Mouse (Mus musculus): ENCODE data around the gene Kifap3. TPM values are rescaled to one million over a fixed set of nuclear protein-coding genes. Genes with fewer than 3 reads are reported as not detected.

Kifap3 gene
- polyA plus RNA-seq, 1 experiment: 13.7 TPM

DNA sequence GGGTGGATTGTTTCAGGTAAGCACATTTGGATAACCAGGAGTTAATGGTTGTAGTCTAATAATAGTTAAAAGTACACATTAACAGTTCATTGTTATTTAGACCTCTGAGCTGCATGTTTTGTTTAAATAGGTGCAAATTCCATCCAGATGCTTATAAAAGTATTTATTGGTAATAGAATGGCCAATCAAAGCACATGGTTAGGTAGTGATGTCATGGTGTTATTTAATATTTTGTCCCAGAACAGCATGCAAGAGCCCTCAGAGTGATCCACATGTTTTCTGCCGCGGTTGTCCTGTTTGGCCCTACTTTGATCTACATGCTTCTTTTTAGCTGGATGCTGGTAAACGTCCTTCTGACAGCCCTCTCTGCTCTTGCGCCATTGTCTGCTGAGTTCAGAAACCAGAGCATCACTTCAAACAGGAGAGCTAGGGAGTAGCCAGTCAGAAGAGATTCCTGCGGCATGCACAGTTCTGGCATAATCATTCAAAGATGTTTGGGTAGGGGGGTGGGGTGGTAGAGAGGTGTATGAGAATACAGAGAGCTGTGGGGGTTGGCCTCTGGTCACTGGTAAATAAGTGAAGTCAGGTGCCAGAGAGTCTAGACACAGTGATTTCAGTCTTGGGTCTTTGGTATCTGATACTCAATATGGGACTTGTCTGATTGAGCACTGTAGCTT is 73.6 kb downstream of the Kifap3 start:
- Histone ChIP-seq H3K4me1 (ENCODE audit: control insufficient read depth, insufficient read depth, insufficient read length, low read length) (no peaks in the 10 kb centered on the region), H3K4me3 (ENCODE audit: insufficient read depth, low read depth, low read length) (no peak overlapping the region), H3K27ac (replicated peaks; ENCODE audit: low read depth, low read length) (no peak overlapping the region)

DNA sequence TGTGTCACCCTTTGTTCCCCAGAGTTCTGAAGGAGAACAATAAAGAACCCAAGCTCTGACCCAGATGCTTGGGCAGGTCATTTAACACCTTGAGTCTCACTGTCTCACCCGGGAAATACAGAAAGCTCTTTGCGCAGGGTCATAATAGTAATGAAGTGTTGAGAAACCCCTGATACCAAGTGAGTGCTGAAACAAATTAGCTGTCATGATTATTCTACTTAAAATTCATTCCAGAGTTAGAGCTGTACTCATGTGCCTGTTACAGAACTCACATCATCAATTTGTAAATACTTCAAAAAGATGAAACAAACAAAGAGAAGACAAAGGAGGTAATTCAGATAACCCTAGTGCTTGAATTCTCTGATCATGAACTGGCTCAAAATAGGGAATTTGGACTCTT is 79.0 kb downstream of the Kifap3 start:
- Histone ChIP-seq H3K4me1 (ENCODE audit: control insufficient read depth, insufficient read depth, insufficient read length, low read length) (no peaks in the 10 kb centered on the region), H3K27ac (replicated peaks; ENCODE audit: low read depth, low read length) (no peak overlapping the region), H3K4me3 (ENCODE audit: insufficient read depth, low read depth, low read length) (no peak overlapping the region)

DNA sequence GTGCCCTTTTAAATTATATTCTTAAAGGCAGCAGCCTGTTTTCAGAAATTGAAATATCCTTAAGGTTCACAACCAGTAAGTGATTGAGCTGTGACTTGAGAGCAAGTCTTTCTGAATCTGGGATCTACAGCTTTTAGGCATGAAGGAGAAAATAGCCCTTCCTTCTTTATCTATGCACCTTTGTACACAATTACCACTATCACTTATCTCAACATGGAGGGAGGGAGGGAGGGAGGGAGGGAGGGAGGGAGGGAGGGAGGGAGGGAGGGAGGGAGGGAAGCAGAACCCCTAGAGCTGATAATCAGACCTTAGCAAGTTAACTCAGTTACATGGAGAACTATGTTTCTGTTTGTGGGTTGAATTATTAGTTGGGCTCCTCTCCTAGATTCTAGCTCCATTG is 82.2 kb downstream of the Kifap3 start:
- no peak overlapping the region for H3K27ac ChIP-seq (replicated peaks; ENCODE audit: low read depth, low read length)
- H3K4me1 ChIP-seq (ENCODE audit: control insufficient read depth, insufficient read depth, insufficient read length, low read length): no peaks in the 10 kb centered on the region

DNA sequence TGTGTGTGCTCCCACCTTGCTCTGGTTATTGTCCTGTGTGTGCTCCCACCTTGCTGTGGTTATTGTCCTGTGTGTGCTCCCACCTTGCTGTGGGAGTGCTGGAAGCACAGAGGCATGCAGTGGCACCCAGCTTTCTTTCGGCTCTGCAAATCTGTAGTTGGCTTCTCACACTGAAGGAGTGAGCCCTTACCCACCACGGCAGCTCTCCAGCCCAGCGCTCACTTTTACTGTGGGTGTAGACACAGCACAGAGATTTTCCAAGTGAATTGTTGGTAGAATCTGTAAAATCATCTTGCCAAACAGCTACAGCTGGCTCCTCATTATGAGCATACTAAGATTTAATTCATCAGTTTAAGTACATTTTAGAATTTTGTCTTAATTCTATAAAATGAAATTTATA is 93.8 kb downstream of the Kifap3 start:
- Histone ChIP-seq H3K27ac (replicated peaks; ENCODE audit: low read depth, low read length) (no peak overlapping the region), H3K4me3 (ENCODE audit: insufficient read depth, low read depth, low read length) (no peak overlapping the region), H3K4me1 (ENCODE audit: control insufficient read depth, insufficient read depth, insufficient read length, low read length) (no peaks in the 10 kb centered on the region)

More for the DNA sequence above, 82.2 kb downstream of the Kifap3 start:
- H3K4me3 ChIP-seq (ENCODE audit: insufficient read depth, low read depth, low read length): no peak overlapping the region

DNA sequence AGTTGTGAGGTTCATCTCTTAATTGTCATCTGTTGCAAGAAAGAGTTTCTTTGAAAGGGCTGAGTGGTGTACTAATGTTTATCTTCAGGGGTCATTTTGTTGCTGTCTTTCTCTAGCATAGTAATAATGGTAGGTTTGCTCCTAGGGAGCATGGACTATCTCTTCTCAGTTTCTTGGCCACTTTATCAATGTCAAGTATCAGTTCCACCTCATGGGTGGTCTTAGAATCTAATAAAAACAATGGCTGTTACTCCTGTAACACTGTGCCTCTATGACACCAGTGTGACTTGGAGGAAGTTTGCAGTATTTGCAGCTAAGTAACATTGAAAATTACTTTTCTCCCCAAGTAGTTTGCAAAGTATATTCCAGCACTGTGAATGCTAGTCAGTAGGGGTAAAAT is 110.2 kb downstream of the Kifap3 start:
- Histone ChIP-seq H3K4me1 (ENCODE audit: control insufficient read depth, insufficient read depth, insufficient read length, low read length) (no peaks in the 10 kb centered on the region), H3K27ac (replicated peaks; ENCODE audit: low read depth, low read length) (no peak overlapping the region), H3K4me3 (ENCODE audit: insufficient read depth, low read depth, low read length) (no peak overlapping the region)

DNA sequence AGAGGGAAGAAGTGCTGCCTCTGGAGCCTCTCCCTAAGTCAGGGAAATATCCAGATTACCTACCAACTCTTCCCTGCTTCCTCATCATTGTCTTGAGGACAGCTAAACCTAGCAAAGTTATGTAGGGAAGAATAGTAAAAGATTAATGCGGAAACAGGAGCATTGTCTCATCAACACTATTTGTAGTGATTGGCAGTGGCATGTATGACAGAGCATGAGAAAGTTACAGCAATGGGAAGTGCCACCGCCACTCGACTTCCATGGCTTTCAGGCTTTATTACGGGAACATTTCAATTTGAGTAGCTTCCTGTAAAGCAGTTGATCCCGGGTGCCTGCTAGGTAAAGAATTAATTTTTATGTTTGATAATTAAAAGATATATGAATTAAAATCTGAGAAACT is 113.9 kb downstream of the Kifap3 start:
- Histone ChIP-seq H3K4me1 (ENCODE audit: control insufficient read depth, insufficient read depth, insufficient read length, low read length) (no peaks in the 10 kb centered on the region), H3K27ac (replicated peaks; ENCODE audit: low read depth, low read length) (0 out of 2 replicates have a peak overlapping the region, but pooled peaks have one; percentile 4), H3K4me3 (ENCODE audit: insufficient read depth, low read depth, low read length) (no peak overlapping the region)

DNA sequence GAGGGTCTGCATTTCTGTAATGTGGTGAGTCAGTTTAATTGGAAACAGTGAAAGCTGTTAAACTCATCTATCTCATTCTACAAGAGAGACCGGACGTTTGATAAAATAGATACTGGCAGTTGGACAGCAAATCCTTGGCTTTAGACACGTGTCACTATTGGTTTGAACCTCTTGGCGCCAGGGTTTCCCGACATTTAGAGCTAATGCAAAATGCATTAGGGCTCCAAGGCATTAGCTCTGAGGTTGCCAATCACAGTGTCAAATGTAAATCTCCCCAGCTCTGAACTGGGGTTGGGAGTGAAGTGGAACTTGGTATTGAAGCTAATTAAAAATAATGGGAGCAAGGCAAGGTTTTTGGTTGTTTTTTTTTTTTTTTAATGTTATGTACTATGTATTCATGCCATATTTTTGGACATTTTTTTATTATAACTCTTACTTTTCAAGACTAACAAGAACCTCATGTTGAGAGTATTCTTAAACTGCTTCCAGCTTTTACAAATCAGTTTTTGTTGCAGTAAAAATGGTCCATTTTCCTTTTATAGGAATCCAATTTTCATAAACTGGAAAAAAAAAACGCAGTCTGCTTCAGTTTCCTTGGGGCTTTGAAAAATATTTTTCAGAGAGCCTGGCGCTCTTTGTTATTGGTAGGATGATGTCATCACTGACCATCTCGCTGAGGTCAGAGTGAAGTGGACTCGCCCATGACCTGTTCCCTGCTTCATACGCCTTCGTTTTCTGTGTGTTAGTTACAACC is 114.6 kb downstream of the Kifap3 start:
- Histone ChIP-seq H3K27ac (replicated peaks; ENCODE audit: low read depth, low read length) (no peak overlapping the region), H3K4me3 (ENCODE audit: insufficient read depth, low read depth, low read length) (no peak overlapping the region), H3K4me1 (ENCODE audit: control insufficient read depth, insufficient read depth, insufficient read length, low read length) (no peaks in the 10 kb centered on the region)

DNA sequence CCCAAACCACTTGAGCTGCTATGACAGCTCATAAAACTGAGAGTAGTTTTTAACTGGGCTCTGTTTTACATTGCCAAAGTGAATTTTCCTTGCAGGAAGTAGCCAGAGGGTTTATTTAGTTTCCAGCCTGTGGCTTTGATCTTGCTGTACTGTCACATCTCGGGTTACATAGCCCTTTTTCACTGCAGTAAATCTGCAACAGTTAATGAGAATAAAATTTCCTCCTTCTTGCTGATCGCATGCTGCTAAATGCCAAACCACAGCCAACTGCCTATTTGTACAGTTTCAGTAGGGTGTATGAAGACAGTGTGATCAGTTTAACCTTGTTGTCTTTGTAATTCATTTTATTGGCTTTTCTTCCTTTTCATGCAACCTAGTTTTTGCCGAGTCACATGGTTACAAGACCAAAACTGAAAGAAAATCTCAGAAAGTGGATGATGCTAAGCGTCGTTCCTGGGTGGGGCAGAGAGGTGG is 118.9 kb downstream of the Kifap3 start:
- no peaks in the 10 kb centered on the region for H3K4me1 ChIP-seq (ENCODE audit: control insufficient read depth, insufficient read depth, insufficient read length, low read length)
- no peak overlapping the region for H3K27ac ChIP-seq (replicated peaks; ENCODE audit: low read depth, low read length)
- H3K4me3 ChIP-seq (ENCODE audit: insufficient read depth, low read depth, low read length): no peak overlapping the region

DNA sequence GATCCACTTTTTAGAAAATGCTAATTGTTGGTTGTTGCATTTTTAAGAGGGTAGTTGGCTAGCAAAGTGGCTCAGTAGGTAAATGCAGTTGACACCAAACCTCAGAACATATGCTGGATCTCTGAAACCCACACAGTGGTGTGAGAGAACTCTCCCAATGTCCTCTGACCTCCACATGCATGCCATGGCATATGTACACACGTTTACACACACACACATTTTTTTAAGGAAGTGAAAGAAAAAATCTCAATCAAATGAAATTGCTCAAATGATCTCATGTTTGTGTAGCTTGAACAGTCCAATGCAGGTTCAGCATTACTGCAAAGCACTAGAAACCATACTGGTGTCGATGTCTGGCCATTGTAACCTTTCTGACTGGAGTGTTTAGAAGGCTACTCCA is 120.2 kb downstream of the Kifap3 start:
- Histone ChIP-seq H3K4me3 (ENCODE audit: insufficient read depth, low read depth, low read length) (no peak overlapping the region), H3K4me1 (ENCODE audit: control insufficient read depth, insufficient read depth, insufficient read length, low read length) (no peaks in the 10 kb centered on the region), H3K27ac (replicated peaks; ENCODE audit: low read depth, low read length) (no peak overlapping the region)

DNA sequence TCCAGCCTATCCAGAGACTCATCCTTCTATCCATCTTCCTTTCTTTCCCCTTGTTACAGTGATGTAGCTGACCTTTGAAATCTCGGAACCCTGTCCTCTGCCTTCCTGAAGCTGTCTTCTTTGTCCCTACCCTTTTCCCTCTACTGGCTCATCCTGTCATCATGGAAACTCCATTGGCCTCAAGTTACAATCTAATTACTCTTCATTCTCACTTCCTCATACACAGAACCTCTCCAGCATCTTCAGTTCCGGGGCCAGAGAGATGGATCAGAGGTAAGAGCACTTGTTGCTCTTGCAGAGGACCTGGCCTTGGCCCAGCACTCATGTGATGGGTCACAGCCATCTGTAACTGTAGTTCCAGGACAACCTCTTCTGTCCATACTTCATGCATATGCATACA is 120.8 kb downstream of the Kifap3 start:
- Histone ChIP-seq H3K4me1 (ENCODE audit: control insufficient read depth, insufficient read depth, insufficient read length, low read length) (no peaks in the 10 kb centered on the region), H3K4me3 (ENCODE audit: insufficient read depth, low read depth, low read length) (no peak overlapping the region), H3K27ac (replicated peaks; ENCODE audit: low read depth, low read length) (no peak overlapping the region)

DNA sequence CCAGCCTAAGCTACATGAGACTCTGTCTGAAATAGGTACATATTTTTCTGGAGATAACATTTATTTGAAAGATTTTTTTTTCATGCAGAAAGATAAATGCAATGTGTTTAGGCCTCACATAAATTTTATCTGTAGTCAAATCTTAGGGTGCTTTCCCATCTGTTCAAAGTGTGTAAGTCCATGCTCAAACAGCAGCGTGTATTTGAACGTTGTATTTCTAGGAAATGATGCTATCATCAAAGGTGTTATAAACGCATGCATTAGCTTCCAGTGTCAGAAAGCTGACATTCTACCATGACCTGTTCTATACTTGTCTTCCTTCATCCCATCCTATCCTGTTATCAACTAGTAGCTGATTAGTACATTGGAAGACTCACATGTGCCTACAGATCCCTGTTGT is 124.0 kb downstream of the Kifap3 start:
- Histone ChIP-seq H3K4me3 (ENCODE audit: insufficient read depth, low read depth, low read length) (no peak overlapping the region), H3K4me1 (ENCODE audit: control insufficient read depth, insufficient read depth, insufficient read length, low read length) (no peaks in the 10 kb centered on the region), H3K27ac (replicated peaks; ENCODE audit: low read depth, low read length) (no peak overlapping the region)

DNA sequence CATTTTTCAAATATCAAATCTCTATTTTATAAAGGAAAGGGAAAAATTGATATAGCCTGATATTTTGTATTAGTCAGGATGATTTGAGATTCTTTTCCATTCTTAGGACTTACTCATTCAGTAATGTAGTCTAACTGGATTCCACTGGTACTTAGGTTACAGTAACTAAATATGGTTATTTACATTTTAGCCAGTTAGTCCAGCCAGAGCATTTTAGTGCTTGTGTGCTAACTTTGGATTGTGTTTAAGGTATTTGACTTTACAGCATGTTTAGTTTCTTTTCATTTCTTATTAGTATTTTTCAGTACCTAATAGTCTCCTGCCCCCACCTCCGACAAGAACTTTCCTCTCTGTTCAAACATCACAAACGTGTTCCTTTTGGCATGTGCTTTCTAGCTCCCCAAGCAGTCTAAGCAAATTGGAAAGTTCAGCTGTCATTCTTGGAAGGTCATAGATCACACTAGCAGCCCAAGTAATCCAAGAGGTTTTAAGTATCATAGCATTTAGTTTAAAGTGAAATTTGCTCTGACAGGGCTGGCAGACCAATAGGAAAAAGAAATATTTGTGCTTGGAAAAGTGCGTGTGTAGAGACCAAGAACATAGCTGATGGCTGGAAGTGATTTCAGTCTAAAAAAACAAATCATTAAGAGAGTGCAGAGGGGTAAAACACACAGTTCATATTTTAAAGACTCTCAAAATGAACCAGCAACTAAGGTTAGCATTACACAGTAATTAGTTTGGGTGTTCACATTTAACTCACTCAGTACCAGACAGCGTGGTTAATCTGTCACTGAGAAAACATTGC is 127.8 kb downstream of the Kifap3 start:
- Histone ChIP-seq H3K4me3 (ENCODE audit: insufficient read depth, low read depth, low read length) (no peak overlapping the region), H3K4me1 (ENCODE audit: control insufficient read depth, insufficient read depth, insufficient read length, low read length) (no peaks in the 10 kb centered on the region), H3K27ac (replicated peaks; ENCODE audit: low read depth, low read length) (no peak overlapping the region)

DNA sequence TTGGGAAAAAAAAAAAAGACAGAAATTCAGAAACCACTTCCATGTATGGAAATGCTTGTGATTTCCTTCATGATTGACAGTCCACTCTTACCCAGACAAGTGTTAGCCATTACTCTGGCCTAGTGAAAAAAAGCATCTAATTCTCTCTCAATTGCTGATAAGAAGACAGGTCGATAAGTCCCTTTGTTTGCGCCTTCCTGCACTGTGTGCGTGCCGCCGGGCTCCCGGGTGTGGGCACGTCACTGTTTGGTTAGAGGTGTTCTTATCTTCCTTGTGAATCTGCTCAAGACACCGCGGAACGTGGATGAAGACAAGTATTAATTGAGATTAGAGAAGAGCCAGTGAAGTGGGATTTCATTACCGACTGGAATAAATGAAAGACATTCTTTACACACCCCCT is 129.0 kb downstream of the Kifap3 start:
- H3K4me3 ChIP-seq (ENCODE audit: insufficient read depth, low read depth, low read length): no peak overlapping the region
- H3K4me1 ChIP-seq (ENCODE audit: control insufficient read depth, insufficient read depth, insufficient read length, low read length): no peaks in the 10 kb centered on the region
- no peak overlapping the region for H3K27ac ChIP-seq (replicated peaks; ENCODE audit: low read depth, low read length)

DNA sequence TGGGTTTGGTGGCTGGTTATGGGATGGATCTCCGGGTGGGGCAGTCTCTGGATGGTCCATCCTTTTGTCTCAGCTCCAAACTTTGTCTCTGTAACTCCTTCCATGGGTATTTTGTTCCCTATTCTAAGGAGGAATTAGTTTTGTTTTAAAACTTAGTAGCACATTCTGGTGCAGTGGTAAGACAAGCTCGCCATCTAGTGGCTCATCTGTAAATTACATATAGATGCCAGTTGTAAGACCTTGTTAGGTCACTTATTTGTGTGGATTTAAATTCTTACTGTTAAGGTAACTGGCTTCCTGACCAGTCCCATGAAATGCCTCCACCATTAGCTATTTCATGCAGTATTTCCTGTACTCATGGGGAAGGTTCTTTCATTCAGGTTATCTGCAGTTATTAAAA is 131.0 kb downstream of the Kifap3 start:
- no peak overlapping the region for H3K4me3 ChIP-seq (ENCODE audit: insufficient read depth, low read depth, low read length)

DNA sequence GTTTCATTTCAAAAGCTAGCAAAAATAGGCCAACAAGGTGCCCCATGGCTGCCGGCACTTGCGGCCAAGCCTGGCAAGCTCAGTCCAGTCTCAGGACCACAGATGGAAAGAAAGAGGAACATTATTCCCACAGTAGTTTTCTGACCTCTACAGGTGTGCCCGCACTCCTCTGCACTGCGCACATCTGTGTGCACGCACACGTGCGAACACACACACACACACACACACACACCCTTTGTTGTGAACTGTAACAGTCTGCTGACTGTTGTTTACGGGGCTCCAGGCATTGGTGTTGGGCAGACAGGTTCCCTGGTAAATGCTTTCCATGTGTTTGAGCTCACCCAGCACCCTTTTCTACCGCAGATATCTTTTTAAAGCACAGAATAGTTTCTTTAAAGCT is 131.4 kb downstream of the Kifap3 start:
- H3K27ac ChIP-seq (replicated peaks; ENCODE audit: low read depth, low read length): no peak overlapping the region
- H3K4me1 ChIP-seq (ENCODE audit: control insufficient read depth, insufficient read depth, insufficient read length, low read length): no peaks in the 10 kb centered on the region
- H3K4me3 ChIP-seq (ENCODE audit: insufficient read depth, low read depth, low read length): no peak overlapping the region

More for the DNA sequence above, 131.0 kb downstream of the Kifap3 start:
- H3K4me1 ChIP-seq (ENCODE audit: control insufficient read depth, insufficient read depth, insufficient read length, low read length): no peaks in the 10 kb centered on the region
- no peak overlapping the region for H3K27ac ChIP-seq (replicated peaks; ENCODE audit: low read depth, low read length)
